Mouse (Mus musculus): ENCODE measurements around the gene Larp6. TPM values are rescaled to one million over a fixed set of nuclear protein-coding genes. Genes with fewer than 3 reads are reported as not detected.

Gene Larp6
- 10 to 100 TPM; 32.2 to 34.1 TPM for total RNA-seq (2021)

- peak; percentile 16 to 73 for DNase-seq (ENCODE audit: extremely low spot score in 1 of 2, low spot score in 2 of 2)
- intact Hi-C loops (cut with DNase I): no loop called here
These were observed at the start of gene Larp6 for GRCm38 (mm10) chr9:60712771-60713541. Gene Larp6 (plus strand): TSS chr9:60712989.

GRCm38 (mm10) chr9:60664385-60664784 lies 48.4 kb upstream of the Larp6 start:
- DNase-seq (ENCODE audit: extremely low spot score in 1 of 2, low spot score in 2 of 2): peak in 1 of 2 experiments; percentile 48
- intact Hi-C loops (cut with DNase I): no loop called here

GRCm38 (mm10) chr9:60664866-60665265 lies 47.9 kb upstream of the Larp6 start:
- intact Hi-C loops (cut with DNase I): loop anchor here (5.0 kb wide), 1 partner anchor 53 kb away; no protein-coding TSS in a partner anchor
- no peak for DNase-seq (ENCODE audit: extremely low spot score in 1 of 2, low spot score in 2 of 2)

- DNase-seq (ENCODE audit: extremely low spot score in 1 of 2, low spot score in 2 of 2): no peak
- intact Hi-C loops (cut with DNase I): loop anchor here (5.0 kb wide), 1 partner anchor 53 kb away; no protein-coding TSS in a partner anchor
These were observed 47.3 kb upstream of the Larp6 start for GRCm38 (mm10) chr9:60665535-60665934.

- DNase-seq (ENCODE audit: extremely low spot score in 1 of 2, low spot score in 2 of 2): no peak
- intact Hi-C loops (cut with DNase I): loop anchor here (5.0 kb wide), 1 partner anchor 57 kb away; no protein-coding TSS in a partner anchor
These were observed 43.9 kb upstream of the Larp6 start for GRCm38 (mm10) chr9:60668886-60669285.

- DNase-seq (ENCODE audit: extremely low spot score in 1 of 2, low spot score in 2 of 2): no peak
- intact Hi-C loops (cut with DNase I): no loop called here
These were observed 40.2 kb upstream of the Larp6 start for GRCm38 (mm10) chr9:60672568-60672967.

- DNase-seq (ENCODE audit: extremely low spot score in 1 of 2, low spot score in 2 of 2): no peak
- intact Hi-C loops (cut with DNase I): no loop called here
These were observed 38.0 kb upstream of the Larp6 start for GRCm38 (mm10) chr9:60674780-60675179.

- no peak for DNase-seq (ENCODE audit: extremely low spot score in 1 of 2, low spot score in 2 of 2)
- intact Hi-C loops (cut with DNase I): no loop called here
These were observed 36.4 kb upstream of the Larp6 start for GRCm38 (mm10) chr9:60676429-60676828.

GRCm38 (mm10) chr9:60678913-60679312 lies 33.9 kb upstream of the Larp6 start:
- intact Hi-C loops (cut with DNase I): no loop called here
- DNase-seq (ENCODE audit: extremely low spot score in 1 of 2, low spot score in 2 of 2): no peak

- intact Hi-C loops (cut with DNase I): loop anchor here (10.0 kb wide), 1 partner anchor 436 kb away; no protein-coding TSS in a partner anchor
- DNase-seq (ENCODE audit: extremely low spot score in 1 of 2, low spot score in 2 of 2): no peak
These were observed 31.8 kb upstream of the Larp6 start for GRCm38 (mm10) chr9:60681005-60681404.

GRCm38 (mm10) chr9:60682753-60683152 lies 30.0 kb upstream of the Larp6 start:
- intact Hi-C loops (cut with DNase I): loop anchor here (10.0 kb wide), 1 partner anchor 438 kb away; no protein-coding TSS in a partner anchor
- DNase-seq (ENCODE audit: extremely low spot score in 1 of 2, low spot score in 2 of 2): no peak

GRCm38 (mm10) chr9:60687415-60687814 lies 25.4 kb upstream of the Larp6 start:
- intact Hi-C loops (cut with DNase I): loop anchor here (5.0 to 10.0 kb wide), 2 partner anchors 85 to 443 kb away; no protein-coding TSS in a partner anchor
- peak; percentile 40 to 49 for DNase-seq (ENCODE audit: extremely low spot score in 1 of 2, low spot score in 2 of 2)

- DNase-seq (ENCODE audit: extremely low spot score in 1 of 2, low spot score in 2 of 2): peak; percentile 91 to 92
- intact Hi-C loops (cut with DNase I): loop anchor here (5.0 to 10.0 kb wide), 2 partner anchors 86 to 443 kb away; no protein-coding TSS in a partner anchor
These were observed 24.9 kb upstream of the Larp6 start, which contains the start of gene Lrrc49 for GRCm38 (mm10) chr9:60687891-60688324. Gene Lrrc49 (minus strand): TSS chr9:60688158.

- intact Hi-C loops (cut with DNase I): no loop called here
- DNase-seq (ENCODE audit: extremely low spot score in 1 of 2, low spot score in 2 of 2): no peak
These were observed 20.2 kb upstream of the Larp6 start for GRCm38 (mm10) chr9:60692624-60693023.

GRCm38 (mm10) chr9:60693986-60694385 lies 18.8 kb upstream of the Larp6 start:
- intact Hi-C loops (cut with DNase I): no loop called here
- peak in 1 of 2 experiments; percentile 55 for DNase-seq (ENCODE audit: extremely low spot score in 1 of 2, low spot score in 2 of 2)

GRCm38 (mm10) chr9:60696271-60696985 lies 16.4 kb upstream of the Larp6 start:
- intact Hi-C loops (cut with DNase I): no loop called here
- no peak for DNase-seq (ENCODE audit: extremely low spot score in 1 of 2, low spot score in 2 of 2)

GRCm38 (mm10) chr9:60699581-60700231 lies 13.1 kb upstream of the Larp6 start:
- intact Hi-C loops (cut with DNase I): no loop called here
- no peak for DNase-seq (ENCODE audit: extremely low spot score in 1 of 2, low spot score in 2 of 2)

GRCm38 (mm10) chr9:60707594-60707993 lies 5.2 kb upstream of the Larp6 start:
- DNase-seq (ENCODE audit: extremely low spot score in 1 of 2, low spot score in 2 of 2): no peak
- intact Hi-C loops (cut with DNase I): no loop called here

- DNase-seq (ENCODE audit: extremely low spot score in 1 of 2, low spot score in 2 of 2): no peak
- intact Hi-C loops (cut with DNase I): no loop called here
These were observed 4.2 kb upstream of the Larp6 start for GRCm38 (mm10) chr9:60708606-60709005.

Measured in left cerebral cortex, postnatal 10 days (tissue).